Mouse (Mus musculus) embryonic fibroblast, embryonic 13.5 days (primary cell): ENCODE measurements around the gene Hoxa3. TPM values are rescaled to one million over a fixed set of nuclear protein-coding genes. Genes with fewer than 3 reads are reported as not detected.
A peak's percentile ranks its signal among the peaks of the same experiment; 100 is the strongest.

Experiments used
- H3K27ac ChIP-seq: 2 replicates; pipeline ENCODE4 v1.5.1; 2012; ENCODE audit warnings: low read length, control low read depth, inconsistent platforms; ENCODE audit not compliant: insufficient read depth
- H3K4me1 ChIP-seq: 2 replicates; pipeline ENCODE4 v1.6.1; 2011; ENCODE audit warnings: low read length; ENCODE audit not compliant: control insufficient read depth, insufficient read depth
- H3K4me3 ChIP-seq: 2 replicates; pipeline ENCODE4 v1.5.1; 2011; ENCODE audit warnings: mild to moderate bottlenecking, control low read depth, low read length; ENCODE audit not compliant: insufficient read depth
- CTCF ChIP-seq: IDR thresholded peaks from 2 replicates; pipeline ENCODE4 v1.5.1; 2011; ENCODE audit warnings: mild to moderate bottlenecking, control low read depth, low read length, moderate library complexity, borderline replicate concordance; ENCODE audit not compliant: insufficient read depth
- POLR2A ChIP-seq: IDR thresholded peaks from 2 replicates; pipeline ENCODE4 v1.6.1; 2011; ENCODE audit warnings: low read depth, mild to moderate bottlenecking, control low read depth, low read length, moderate library complexity
- polyA plus RNA-seq: library from polyadenylated mRNA; stranded (reverse); fragments of >200 nt; gene quantifications from 2 replicates; pipeline ENCODE4 v1.2.4, GENCODE M21; 2011; ENCODE audit warnings: low read depth; ENCODE audit not compliant: missing spikeins, insufficient read length

Gene Hoxa3
- polyA plus RNA-seq, 1 experiment: 10.2 TPM

DNA sequence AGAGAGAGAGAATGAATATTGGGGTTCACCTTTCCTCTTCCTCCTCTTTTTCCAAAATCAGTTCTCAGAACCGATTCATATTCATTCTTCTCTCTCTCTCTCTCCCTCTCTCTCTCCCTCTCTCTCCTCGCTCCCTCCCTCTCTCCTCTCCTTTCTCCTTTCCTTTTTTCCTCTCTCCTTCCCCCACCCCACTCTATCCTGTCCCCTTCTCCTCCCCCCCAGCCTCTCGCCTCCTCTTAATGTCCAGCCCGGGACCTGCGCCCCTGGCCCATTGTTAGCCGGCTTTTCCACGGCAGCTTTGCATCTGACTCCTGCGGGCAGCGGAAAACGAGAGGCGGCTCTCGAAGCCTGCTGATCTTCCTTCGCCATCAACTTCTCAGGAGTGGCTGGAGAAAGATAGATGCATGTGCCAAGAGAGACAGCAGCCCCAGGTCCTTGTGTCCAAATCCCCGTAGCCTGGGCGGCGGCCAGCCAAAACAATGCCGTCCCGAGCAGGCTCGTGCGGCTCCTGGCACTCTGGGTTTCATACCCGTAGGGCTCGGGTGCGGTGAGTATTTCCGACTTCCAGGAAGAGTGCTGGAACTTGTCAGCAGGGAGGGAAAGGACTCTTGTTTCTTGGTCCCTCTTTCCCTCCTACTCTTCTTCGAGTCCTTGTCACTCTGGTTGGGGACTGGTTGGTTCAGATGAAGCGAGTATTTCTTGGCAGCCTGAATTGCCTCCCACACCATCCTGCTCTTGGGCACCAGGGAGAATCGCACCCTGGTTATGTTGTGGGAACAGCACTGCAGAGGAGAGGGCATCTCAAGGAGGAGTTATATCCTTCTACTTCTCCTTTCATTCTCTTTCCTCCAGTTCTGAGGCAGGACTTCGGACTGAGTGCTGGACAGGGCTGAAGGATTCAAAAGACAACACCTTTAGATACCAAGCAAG lies 47.4 kb downstream of the Hoxa3 start:
- H3K4me3 ChIP-seq: peak overlapping the region; percentile 26

DNA sequence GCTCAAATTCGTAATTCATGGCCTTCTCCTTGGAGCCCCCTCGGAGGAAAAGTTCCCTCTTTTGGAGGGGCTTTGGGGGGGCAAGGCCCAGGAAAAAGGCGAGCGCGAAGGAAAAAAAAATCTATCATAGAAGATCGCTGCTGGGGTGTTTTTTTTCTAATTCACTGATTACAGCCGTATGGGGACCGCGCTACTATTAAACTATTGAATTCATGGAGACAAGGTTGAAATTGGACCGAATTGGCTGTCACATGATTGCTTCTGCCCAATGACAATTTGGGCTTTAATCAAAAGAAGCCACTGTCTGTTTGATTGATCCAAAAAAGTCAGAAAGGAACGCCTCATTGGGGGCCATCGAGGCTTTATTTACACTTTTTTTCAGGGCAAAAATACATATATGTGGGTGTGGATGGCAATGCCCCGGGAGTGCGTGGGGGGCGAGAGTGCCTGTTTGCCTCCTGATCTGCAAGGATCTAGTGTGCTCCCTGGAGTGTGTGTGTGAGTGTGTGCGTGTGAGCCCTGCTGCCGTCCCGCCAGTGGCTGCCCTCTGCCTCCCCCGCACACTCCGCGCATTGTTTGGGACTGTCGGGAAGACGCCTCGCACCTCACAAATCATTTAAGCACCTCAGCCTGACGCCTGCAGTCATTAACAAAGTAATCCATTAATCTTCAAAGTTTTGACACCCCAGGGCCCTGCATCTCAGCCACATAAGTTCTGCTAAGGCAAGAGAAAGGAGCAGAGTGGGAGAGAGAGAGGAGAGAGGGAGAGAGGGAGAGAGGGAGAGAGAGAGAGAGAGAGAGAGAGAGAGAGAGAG lies 48.3 kb downstream of the Hoxa3 start, which contains the start of gene Hoxa2:
Gene Hoxa2 (minus strand): TSS at position 206 of the 815 bp plus-strand sequence.
- Histone ChIP-seq H3K4me1 (0 out of 2 replicates have a peak, but pooled peaks cover 2% of the 10 kb centered on the region), H3K27ac (peak within 1 kb of the TSS; percentile 79), H3K4me3 (peak within 1 kb of the TSS; percentile 47)
- TF ChIP-seq POLR2A (peak; percentile 35; the same call in 1 of the 2 replicates), CTCF (no peak)

More for the DNA sequence above, 47.4 kb downstream of the Hoxa3 start:
- H3K27ac ChIP-seq: peak overlapping the region; percentile 79
- no peak for TF ChIP-seq CTCF
- TF ChIP-seq POLR2A: no peak
- 0 out of 2 replicates have a peak, but pooled peaks cover 2% of the 10 kb centered on the region for H3K4me1 ChIP-seq

DNA sequence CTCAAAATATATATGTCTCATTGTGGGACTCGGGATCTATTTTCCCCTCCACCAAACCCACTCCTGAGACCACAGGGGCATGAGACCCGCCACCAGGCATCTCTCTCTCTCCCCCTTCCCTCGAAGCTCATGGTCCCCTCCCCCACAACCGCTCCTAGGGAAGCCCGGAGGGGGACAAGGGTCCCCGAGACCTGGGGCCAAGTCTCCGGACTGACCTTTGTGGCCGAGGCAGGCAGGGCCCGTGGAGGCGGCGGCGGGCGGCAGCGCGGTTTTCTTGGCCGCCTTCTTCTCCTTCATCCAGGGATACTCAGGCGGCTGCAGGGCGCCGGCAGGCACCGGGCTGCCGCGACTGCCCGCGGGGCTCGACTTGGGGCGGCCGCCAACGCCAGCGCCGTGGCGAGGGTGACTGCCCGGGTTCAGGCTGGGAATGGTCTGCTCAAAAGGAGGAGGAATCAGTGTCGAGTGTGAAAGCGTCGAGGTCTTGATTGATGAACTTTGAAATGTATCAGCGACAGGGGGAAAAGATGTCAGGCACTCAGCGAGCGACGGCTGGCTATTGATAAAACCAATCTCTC lies 49.0 kb downstream of the Hoxa3 start:
- H3K4me3 ChIP-seq: peak overlapping the region; percentile 47
- TF ChIP-seq CTCF: no peak
- no peak; the same call in 1 of the 2 replicates for TF ChIP-seq POLR2A
- 0 out of 2 replicates have a peak, but pooled peaks cover 2% of the 10 kb centered on the region for H3K4me1 ChIP-seq
- H3K27ac ChIP-seq: peak overlapping the region; percentile 79

DNA sequence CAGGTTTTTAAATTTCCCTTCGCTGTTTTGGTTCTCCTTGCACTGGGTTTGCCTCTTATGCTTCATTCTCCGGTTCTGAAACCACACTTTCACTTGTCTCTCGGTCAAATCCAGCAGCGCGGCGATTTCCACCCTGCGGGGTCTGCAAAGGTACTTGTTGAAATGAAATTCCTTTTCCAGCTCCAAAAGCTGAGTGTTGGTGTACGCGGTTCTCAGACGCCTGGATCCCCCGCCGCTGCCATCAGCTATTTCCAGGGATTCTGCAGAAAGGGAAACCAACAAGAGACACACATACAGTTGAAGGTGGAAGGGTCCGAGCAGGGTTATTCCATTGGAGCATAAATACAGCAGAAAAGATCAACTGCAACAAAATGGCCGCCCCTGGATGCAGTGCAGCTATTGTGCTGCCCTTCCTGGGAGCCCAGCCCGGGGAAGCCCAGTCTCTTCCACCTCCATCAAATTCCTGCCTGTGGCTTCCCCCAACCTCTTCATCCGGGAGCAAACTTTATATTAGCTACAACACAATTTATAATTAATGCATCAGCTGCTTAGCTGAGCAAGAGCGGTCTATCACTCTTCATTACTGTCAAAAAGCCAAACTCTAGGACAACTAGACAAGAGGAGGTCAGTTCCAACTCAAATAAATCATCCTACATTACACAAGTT lies 49.6 kb downstream of the Hoxa3 start:
- H3K4me1 ChIP-seq: 0 out of 2 replicates have a peak, but pooled peaks cover 2% of the 10 kb centered on the region
- peak overlapping the region; percentile 47 for H3K4me3 ChIP-seq
- TF ChIP-seq POLR2A (no peak), CTCF (no peak)
- peak overlapping the region; percentile 79 for H3K27ac ChIP-seq

DNA sequence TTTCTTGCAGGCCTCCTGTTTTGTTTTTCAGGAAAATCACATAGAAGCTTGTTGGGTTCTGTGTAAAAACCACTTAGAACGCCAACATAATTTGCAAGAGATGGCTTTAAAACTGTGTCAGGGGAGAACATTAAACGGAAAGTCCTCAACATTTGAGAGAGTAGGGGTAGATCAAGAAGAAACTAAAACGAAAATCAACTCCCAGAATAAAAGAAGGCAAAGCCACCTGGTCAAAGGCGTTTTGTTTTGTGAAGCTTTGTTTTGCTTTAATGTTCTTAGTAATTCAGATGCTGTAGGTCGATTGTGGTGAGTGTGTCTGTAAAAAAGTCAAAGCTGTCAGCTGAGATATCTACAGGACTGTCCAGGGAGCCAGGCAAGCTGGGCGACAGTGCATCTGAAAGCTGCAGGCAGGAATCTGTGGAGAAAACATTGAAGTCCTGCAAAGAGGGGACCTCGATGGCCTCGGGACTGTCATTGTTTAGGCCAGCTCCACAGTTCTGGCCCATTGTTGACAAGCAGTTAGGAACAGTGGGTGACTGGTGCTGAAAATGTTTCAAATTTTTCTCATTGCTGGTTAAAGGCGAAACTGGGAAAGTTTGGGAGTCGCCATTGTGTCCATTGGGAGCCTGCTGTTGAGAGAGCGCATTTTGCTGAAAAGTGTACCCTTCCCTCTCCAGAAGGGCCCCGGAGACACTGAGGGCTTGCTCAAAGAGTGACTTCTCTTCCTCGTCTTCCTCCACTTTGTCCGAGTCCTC lies 50.3 kb downstream of the Hoxa3 start:
- 0 out of 2 replicates have a peak, but pooled peaks cover 2% of the 10 kb centered on the region for H3K4me1 ChIP-seq
- TF ChIP-seq CTCF: no peak
- no peak for TF ChIP-seq POLR2A
- peak overlapping the region; percentile 79 for H3K27ac ChIP-seq
- H3K4me3 ChIP-seq: peak overlapping the region; percentile 47

DNA sequence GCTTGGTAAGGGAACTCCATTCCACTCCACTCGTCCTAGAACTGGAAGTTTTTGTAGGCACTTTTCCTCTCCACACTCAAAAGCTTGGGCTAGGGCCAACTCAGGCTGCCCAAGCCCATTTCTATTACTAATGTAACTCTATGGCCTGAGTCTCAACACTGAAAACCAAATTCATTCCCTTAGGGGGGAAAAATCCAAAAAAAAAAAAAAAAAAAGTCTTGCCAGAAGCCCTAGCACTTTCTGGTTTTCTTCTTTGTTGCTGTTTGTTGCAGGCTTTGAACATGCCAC lies 51.1 kb downstream of the Hoxa3 start:
- Histone ChIP-seq H3K4me3 (no peak overlapping the region), H3K27ac (no peak overlapping the region), H3K4me1 (0 out of 2 replicates have a peak, but pooled peaks cover 2% of the 10 kb centered on the region)
- no peak for TF ChIP-seq POLR2A
- no peak for TF ChIP-seq CTCF

DNA sequence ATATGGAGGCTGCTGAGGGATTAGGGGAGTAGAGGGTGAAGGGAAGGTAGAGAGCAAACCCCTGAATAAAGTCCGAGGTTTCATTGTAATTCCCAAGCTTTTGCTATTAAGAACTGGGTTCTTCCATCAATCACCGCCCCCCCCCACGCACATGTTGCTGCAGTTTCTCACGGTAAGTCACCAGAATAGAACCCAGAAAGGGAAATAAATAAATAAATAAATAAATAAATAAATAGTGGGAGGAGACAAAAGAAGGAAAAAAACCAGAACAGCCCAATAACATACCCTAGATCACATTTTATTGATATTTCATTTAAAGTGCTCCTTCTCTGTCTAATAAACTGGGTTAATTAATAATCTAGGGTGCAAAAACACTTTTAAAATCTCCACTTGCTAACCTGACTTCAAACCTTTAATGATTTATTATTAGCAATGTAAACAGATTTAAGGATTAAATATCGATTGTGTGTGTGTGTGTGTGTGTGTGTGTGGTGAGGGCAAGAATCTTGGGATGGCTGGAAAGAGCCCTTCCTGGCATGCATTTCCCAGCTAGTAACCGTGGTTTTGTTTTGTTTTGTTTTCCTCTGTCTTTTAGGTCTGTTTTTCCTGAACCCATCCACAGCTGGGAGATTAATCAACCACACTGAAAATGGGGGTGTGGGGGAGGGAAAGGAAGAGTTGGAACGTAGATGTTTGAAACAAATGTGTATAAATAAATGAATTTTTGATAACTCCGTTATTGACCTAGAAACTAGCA lies 51.6 kb downstream of the Hoxa3 start:
- peak overlapping the region; percentile 76 for H3K27ac ChIP-seq
- H3K4me3 ChIP-seq: peak overlapping the region; percentile 23
- 0 out of 2 replicates have a peak, but pooled peaks cover 2% of the 10 kb centered on the region for H3K4me1 ChIP-seq
- TF ChIP-seq POLR2A: no peak

DNA sequence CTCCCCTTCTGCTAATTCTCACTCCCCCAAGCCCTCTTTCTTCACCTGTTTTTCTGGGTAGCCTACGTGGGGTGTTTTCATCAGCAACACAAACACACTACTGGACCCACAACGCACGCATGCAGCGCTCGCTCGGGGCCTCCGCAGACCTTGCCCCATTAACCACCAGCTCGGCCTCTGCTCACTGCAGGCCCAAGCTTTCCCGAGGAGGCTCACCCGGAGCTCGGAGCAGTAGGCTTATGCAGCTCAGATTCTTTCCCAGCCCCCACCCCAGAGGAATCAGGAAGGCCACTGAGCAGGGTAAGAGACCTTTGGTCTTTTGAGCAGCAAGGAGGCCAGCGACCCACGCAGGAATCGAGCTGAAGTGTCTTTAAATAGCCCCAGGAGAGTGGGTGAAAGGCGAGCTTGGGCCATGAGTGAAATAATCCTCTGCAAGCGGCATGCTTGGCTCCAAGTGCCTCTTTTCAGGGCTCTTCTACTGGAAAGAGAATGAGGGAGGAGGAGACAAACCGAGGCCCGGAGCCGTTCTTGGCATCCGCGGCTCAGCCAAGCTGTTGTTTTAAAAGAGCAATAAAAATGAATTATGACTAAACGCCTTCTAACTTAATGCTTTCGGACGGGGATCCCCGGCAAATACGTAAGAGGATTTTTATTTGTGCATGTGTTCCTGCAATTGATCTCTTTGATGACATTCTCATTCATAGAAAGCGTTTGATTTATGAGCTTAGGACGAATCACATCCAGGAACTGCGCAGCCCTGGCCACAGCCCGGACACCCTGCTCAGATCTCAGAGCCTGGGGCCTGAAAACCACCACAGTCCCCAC lies 52.4 kb downstream of the Hoxa3 start:
- no peak for TF ChIP-seq CTCF
- 0 out of 2 replicates have a peak, but pooled peaks have one; percentile 31 for TF ChIP-seq POLR2A
- peak overlapping the region; percentile 23 for H3K4me3 ChIP-seq
- 0 out of 2 replicates have a peak, but pooled peaks cover 2% of the 10 kb centered on the region for H3K4me1 ChIP-seq
- peak overlapping the region; percentile 76 for H3K27ac ChIP-seq
